Mouse (Mus musculus) heart, embryonic 14.5 days (tissue): ENCODE results near the gene Txndc12. TPM values are rescaled to one million over a fixed set of nuclear protein-coding genes. Genes with fewer than 3 reads are reported as not detected.

ENCODE experiments used
- ATAC-seq: fragments of 200-750 bp; cut with Nextera tagmentation; 2 replicates; pipeline ENCODE4 v1.8.0; 2017; ENCODE audit warnings: low read depth, moderate TSS enrichment; ENCODE audit not compliant: insufficient number of reproducible peaks, insufficient read depth, low FRiP score
- H3K27ac ChIP-seq, 2 experiments: fragments of 200-500 bp in 1 of 2; fragments of 300-500 bp in 1 of 2; sonication (generic) in 1 of 2; replicated peaks in 1 of 2; 2 replicates each; pipeline ENCODE4 v1.5.1; 2012 to 2014; ENCODE audit warnings: low read depth in 2 of 2, low read length in 2 of 2, control low read depth in 1 of 2, mild to moderate bottlenecking in 1 of 2, mixed read lengths in 1 of 2; ENCODE audit not compliant: control insufficient read depth in 1 of 2, insufficient read depth in 1 of 2
- H3K27me3 ChIP-seq: fragments of 300-500 bp; sonication (generic); 2 replicates; pipeline ENCODE4 v1.6.1; 2014; ENCODE audit warnings: mild to moderate bottlenecking, low read length, control low read depth; ENCODE audit not compliant: control insufficient read depth, insufficient read depth
- H3K36me3 ChIP-seq: fragments of 300-500 bp; sonication (generic); 2 replicates; pipeline ENCODE4 v1.6.1; 2014; ENCODE audit warnings: mild to moderate bottlenecking, control low read depth, low read length, mixed read lengths; ENCODE audit not compliant: control insufficient read depth, insufficient read depth
- H3K4me1 ChIP-seq, 2 experiments: fragments of 200-500 bp in 1 of 2; fragments of 300-500 bp in 1 of 2; sonication (generic) in 1 of 2; 2 replicates each; pipeline ENCODE4 v1.6.1; 2012 to 2014; ENCODE audit warnings: low read length in 2 of 2, control low read depth in 1 of 2, mixed read lengths in 1 of 2; ENCODE audit not compliant: control insufficient read depth in 2 of 2, insufficient read depth in 2 of 2
- H3K4me2 ChIP-seq: fragments of 300-500 bp; sonication (generic); 2 replicates; pipeline ENCODE4 v1.6.1; 2014; ENCODE audit warnings: mild to moderate bottlenecking, low read length
- H3K4me3 ChIP-seq, 2 experiments: fragments of 200-500 bp in 1 of 2; fragments of 300-500 bp in 1 of 2; sonication (generic) in 1 of 2; 2 replicates each; pipeline ENCODE4 v1.5.1; 2012 to 2014; ENCODE audit warnings: low read length in 2 of 2, mild to moderate bottlenecking in 2 of 2, control low read depth in 1 of 2, low read depth in 1 of 2, moderate library complexity in 1 of 2; ENCODE audit not compliant: control insufficient read depth in 1 of 2, insufficient read depth in 1 of 2
- H3K9ac ChIP-seq: fragments of 300-500 bp; sonication (generic); 2 replicates; pipeline ENCODE4 v1.6.1; 2014; ENCODE audit warnings: mild to moderate bottlenecking, low read length
- H3K9me3 ChIP-seq: fragments of 300-500 bp; sonication (generic); 2 replicates; pipeline ENCODE4 v1.6.1; 2016; ENCODE audit warnings: low read length, control low read depth; ENCODE audit not compliant: control insufficient read depth
- WGBS: fragments of 180-500 bp; shearing (Covaris S2); extraction: QIAGEN DNeasy Blood & Tissue Kit; methylation state at CpG from one replicate; pipeline ENCODE4 v1.1.7; 2014; 5-methylcytosine and 5-hydroxymethylcytosine counted together
- polyA plus RNA-seq: library from polyadenylated mRNA; unstranded; fragments of >200 nt; fragmentation: Nextera tagmentation; extraction: Ambion mirVana; gene quantifications from 2 replicates; pipeline ENCODE4 v1.2.1, GENCODE M21; 2014

Gene Txndc12
- polyA plus RNA-seq, 1 experiment from 2014 or later: 130 TPM

DNA sequence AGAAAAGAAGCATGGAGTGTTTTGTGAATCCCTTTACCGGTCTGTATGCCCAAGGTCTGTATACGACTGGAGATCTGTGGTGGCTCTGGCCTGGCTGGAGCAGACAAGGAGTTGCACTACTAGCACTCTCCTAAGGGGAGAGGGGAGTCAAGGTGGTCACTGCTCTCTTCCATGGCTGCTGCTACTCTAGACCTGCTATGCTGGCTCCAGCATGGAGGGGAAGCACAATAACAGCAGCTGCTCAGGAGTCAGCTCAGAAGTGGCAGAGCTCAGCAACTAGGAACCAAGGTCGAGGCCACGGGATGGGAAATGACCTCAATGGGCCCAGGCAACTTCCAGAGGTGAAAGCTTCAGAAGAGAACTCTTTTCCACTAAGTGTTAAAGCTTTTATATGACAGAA lies 23.3 kb upstream of the Txndc12 start:
- no peak for ATAC-seq
- Histone ChIP-seq H3K4me2 (no peak overlapping the region), H3K4me3 (no peak overlapping the region), H3K9ac (no peak overlapping the region), H3K4me1 (no peaks in the 10 kb centered on the region), H3K27ac (no peak overlapping the region), H3K27me3 (no peaks in the 10 kb centered on the region), H3K9me3 (no peaks in the 10 kb centered on the region), H3K36me3 (peaks cover 15% of the 10 kb centered on the region)
- 62% methylated on average over 4 of the region's 4 CpGs for WGBS

DNA sequence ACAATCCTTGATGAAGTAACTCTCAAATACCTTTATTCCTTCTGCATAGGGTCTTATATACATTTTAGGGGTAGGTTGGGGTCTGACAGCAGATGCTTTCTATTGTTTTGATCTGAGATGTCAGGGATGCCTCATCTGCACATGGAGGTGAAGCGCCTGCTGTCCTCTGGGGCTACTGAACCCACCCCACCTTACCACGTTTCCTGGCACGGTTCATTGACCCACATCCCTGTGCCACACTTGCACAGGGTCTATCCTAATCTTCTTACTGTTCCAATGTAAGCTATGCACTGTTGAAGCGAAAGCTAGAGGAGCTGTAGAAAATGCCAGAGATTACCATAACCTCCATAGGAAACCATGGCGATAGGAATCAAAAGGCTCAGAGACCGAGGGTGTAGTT lies 22.9 kb upstream of the Txndc12 start:
- ATAC-seq: no peak

DNA sequence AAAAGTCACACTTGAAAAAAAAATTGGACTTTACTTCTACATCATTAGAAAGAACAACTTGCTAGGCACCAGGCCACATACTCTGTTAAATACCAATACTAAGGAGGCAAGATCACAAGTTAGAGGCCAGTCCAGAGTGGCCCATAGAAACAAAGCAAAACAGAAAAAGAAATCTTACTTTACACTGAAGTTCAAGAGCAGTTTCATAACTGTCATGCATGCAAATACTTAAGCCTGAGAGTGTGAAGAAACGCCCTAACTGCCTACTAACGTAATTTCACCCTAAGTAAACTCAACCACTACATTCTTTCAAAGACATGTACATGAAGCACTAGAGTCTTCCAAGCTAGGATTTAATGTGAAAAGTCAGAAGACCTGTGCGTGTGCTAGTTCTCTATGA lies 8.7 kb upstream of the Txndc12 start:
- no peaks in the 10 kb centered on the region for H3K9me3 ChIP-seq
- no peak for ATAC-seq
- peaks cover 92% of the 10 kb centered on the region for H3K36me3 ChIP-seq
- H3K27me3 ChIP-seq: no peaks in the 10 kb centered on the region
- no peak overlapping the region for H3K9ac ChIP-seq
- H3K4me1 ChIP-seq: peaks cover 2 to 5% of the 10 kb centered on the region in 2 experiments; a peak in 3 of 4 replicates
- WGBS: 93% methylated on average over 3 of the region's 3 CpGs
- H3K27ac ChIP-seq: no peak overlapping the region
- no peak overlapping the region for H3K4me2 ChIP-seq
- H3K4me3 ChIP-seq: no peak overlapping the region

More for the DNA sequence above, 22.9 kb upstream of the Txndc12 start:
- no peak overlapping the region for H3K4me3 ChIP-seq
- 70% methylated on average over 6 of the region's 6 CpGs for WGBS
- H3K27me3 ChIP-seq: no peaks in the 10 kb centered on the region
- no peak overlapping the region for H3K27ac ChIP-seq
- no peak overlapping the region for H3K4me2 ChIP-seq
- no peaks in the 10 kb centered on the region for H3K9me3 ChIP-seq
- peaks cover 15% of the 10 kb centered on the region for H3K36me3 ChIP-seq
- H3K9ac ChIP-seq: no peak overlapping the region
- H3K4me1 ChIP-seq: no peaks in the 10 kb centered on the region

DNA sequence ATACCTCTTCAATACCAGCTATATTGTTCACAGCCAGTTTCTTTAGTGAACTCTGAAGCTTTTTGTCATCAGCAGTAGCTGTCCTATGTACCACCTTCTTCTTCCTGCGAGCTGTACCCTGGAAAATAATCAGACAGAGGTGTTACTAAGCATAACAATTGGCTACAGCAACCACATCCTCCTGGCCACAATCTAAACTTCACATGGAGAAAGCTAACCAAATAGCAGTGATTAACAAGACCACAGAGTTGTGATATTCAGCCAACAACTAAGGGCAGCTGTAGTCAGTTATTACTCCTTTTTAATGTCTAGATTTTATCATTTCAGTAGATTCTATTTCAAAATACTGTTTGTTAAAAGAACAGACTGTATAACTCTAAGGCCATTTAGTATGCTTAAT lies 8.3 kb upstream of the Txndc12 start:
- no peak overlapping the region for H3K4me2 ChIP-seq
- no peak overlapping the region for H3K9ac ChIP-seq
- H3K27me3 ChIP-seq: no peaks in the 10 kb centered on the region
- H3K4me1 ChIP-seq: peaks cover 2 to 9% of the 10 kb centered on the region in 2 experiments; a peak in 3 of 4 replicates
- H3K4me3 ChIP-seq: no peak overlapping the region
- H3K9me3 ChIP-seq: no peaks in the 10 kb centered on the region
- ATAC-seq: no peak
- H3K36me3 ChIP-seq: peaks cover 88% of the 10 kb centered on the region
- 68% methylated on average over 1 of the region's 1 CpGs for WGBS
- H3K27ac ChIP-seq: no peak overlapping the region

DNA sequence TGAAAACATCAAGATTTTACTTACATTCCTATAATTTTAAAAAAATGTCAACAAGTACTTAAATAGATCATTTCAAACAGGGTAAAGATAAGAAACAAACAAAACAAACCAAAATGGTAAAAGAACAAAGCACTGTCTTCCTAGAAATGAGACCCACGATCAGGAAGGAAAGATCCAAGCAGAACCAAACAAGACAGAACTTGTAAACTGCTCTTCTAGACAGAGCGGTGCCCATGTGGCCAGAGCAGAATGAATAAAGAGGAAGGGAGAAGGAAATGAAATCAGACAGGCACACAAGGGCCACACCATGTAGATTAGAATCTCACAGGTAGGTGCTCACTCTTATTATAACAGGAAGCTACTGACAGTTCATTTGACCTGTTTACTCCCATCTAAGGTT lies 7.8 kb upstream of the Txndc12 start:
- H3K9me3 ChIP-seq: no peaks in the 10 kb centered on the region
- no peak for ATAC-seq
- peaks cover 2 to 10% of the 10 kb centered on the region in 2 experiments; a peak in 3 of 4 replicates for H3K4me1 ChIP-seq
- H3K4me2 ChIP-seq: no peak overlapping the region
- no peaks in the 10 kb centered on the region for H3K27me3 ChIP-seq
- WGBS: 88% methylated on average over 2 of the region's 2 CpGs
- H3K4me3 ChIP-seq: no peak overlapping the region
- no peak overlapping the region for H3K9ac ChIP-seq
- H3K36me3 ChIP-seq: peaks cover 83% of the 10 kb centered on the region
- no peak overlapping the region for H3K27ac ChIP-seq

DNA sequence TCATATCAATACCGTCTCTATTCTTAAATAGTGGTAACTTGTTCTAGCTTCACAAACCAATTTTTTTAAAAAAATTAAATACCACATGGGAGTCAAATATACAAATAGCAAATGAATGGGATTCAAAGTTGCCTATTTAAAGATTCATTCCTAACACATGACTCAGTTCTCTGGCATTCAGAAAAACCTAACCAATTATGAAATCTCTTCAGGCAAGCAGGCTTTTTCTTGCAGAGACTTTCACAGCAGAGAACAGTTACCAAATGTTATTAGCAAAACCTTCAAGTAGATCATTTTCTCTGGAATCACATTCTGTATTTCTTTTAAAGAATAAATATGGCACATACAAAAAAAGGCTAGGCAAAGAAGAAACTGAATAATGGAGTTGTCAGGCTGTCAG lies 3.7 kb upstream of the Txndc12 start:
- Histone ChIP-seq H3K9me3 (no peaks in the 10 kb centered on the region), H3K9ac (peak overlapping the region; percentile 56), H3K4me3 (peak overlapping the region in 1 of 2 experiments; percentile 5; a peak in 1 of 4 replicates), H3K4me2 (peak overlapping the region; percentile 74), H3K27me3 (no peaks in the 10 kb centered on the region), H3K36me3 (peaks cover 44% of the 10 kb centered on the region), H3K4me1 (peaks cover 4 to 19% of the 10 kb centered on the region in 2 experiments), H3K27ac (peak overlapping the region in 1 of 2 experiments; percentile 64; a peak in 2 of 4 replicates)
- no peak for ATAC-seq
- WGBS: 81% methylated on average over 1 of the region's 1 CpGs

DNA sequence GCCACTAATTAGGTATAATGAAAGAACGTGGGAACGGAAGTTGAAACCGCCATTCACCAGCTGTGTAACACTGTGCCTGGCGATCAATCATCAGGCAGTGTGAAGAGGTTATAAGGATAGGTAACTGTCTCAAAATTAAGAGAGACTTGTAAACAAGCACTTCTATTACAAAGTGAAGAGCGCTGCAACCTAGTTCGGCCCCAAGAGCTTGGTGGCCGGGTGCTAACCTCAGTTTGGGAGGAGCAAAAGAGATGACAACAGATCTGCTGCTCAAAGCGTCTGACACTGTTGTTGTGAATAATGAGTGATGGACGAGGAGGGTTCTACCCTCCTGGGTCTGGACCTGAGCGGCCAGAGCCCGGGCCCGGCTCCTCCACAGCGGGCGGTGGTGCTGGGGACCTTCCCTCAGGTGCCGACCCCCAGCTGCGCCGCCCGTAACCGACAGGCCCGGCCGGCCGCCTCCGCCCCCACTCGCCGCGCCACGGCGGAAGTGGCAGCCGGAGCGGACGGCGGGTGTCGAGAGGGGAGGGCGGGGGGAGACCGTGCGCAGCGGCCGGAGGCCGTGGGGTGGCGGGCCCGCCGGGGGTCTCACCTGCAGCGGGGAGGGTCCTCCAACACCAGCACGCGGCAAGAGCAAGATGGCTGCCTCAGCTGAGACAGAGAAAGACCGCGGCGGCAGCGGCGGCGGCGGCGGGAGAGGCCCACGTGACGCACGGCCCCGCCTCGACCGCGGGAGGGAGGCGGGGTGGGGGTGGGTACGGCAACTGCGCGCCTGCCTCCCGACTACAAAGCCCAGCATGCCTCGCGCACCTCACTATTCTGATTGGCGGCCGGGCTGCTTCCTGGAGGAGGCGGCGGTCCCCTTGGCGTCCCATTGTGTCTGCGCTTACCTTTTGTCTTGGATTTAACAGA lies 1.2 kb upstream of the Txndc12 start, which contains the start of gene Btf3l4:
Btf3l4 (minus strand) TSS at position 699 of the 912 bp plus-strand sequence.
- ATAC-seq: peak; percentile 90
- H3K36me3 ChIP-seq: peaks cover 22% of the 10 kb centered on the region
- under 1% methylated on average over 68 of the region's 73 CpGs for WGBS
- H3K27ac ChIP-seq: peak within 1 kb of the TSS; percentile 99 to 100
- H3K4me3 ChIP-seq: peak within 1 kb of the TSS; percentile 97 to 100
- no peaks in the 10 kb centered on the region for H3K9me3 ChIP-seq
- no peaks in the 10 kb centered on the region for H3K27me3 ChIP-seq
- H3K9ac ChIP-seq: peak within 1 kb of the TSS; percentile 98
- peak within 1 kb of the TSS; percentile 79 for H3K4me2 ChIP-seq
- peaks cover 7 to 38% of the 10 kb centered on the region in 2 experiments for H3K4me1 ChIP-seq
